ENCODE assay signal across 8 mouse cellular contexts in the genomic region with DNA sequence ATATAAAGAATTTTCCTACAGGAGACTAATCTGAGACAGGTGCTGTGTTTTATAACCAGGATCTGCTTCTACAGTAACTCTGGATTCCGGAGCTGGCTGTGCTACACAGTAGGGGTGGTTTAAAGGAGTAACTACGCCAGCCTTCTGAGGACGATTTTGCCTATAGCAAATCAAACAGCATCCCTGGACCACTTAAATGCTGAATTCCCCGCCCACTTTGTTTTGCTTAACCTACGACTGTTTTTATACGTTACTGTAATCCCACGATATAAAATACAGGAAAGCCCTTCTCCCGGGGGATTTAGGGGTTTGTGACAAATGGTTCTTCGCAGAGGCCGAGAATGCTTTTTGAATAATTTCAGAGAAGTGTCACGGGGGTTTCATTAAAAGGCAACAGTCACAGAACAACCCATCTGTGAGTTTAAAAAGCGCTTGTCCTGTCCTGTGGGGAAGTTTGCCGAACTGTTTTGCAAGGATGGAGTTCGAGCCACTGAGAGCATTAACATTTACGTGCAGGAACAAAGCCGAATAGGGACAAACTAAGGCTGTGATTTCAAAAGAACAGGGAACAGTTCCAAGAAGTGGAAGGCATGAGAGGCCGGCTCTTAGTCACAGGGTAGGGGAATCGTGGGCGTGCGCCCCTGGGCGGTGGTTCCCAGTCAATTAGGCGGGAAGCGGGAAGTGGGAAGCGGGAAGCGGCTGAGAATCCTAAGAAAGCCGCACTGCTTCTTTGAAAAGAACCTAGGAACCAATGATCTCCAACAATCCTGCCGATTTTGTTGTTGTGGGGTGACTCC. TPM values are rescaled to one million over a fixed set of nuclear protein-coding genes. Genes with fewer than 3 reads are reported as not detected.
DNase-seq lines count a peak whose midpoint lies in the region; ATAC-seq and TF ChIP-seq lines count a peak whose summit lies in the region.

No protein-coding gene starts in this region.

- H3K36me3 ChIP-seq in intestine, postnatal 0 days (ENCODE audit: control insufficient read depth, insufficient read depth) = no peaks in the 10 kb centered on the region

- peak; percentile 48 to 86 for DNase-seq in adrenal gland, adult (ENCODE audit: inconsistent age in 2 of 2, low spot score in 1 of 2)
- DNase-seq in adrenal gland, postnatal 4 days (ENCODE audit: low spot score in 2 of 2) = no peak
- DNase-seq in adrenal gland, postnatal 10 days = peak; percentile 54
- DNase-seq in ovary, adult 18-20 months (ENCODE audit: low spot score) = no peak

- H3K4me2 ChIP-seq in intestine, postnatal 0 days (replicated peaks; ENCODE audit: low read depth) = peak overlapping the region; percentile 43

- peak; percentile 10 for ATAC-seq in granulocyte monocyte progenitor cell, adult 5-6 weeks (replicated peaks; ENCODE audit: poor library complexity, severe bottlenecking)
- no peak for ATAC-seq in intestine, postnatal 0 days
- ATAC-seq in megakaryocyte, adult 5-6 weeks (ENCODE audit: poor library complexity, severe bottlenecking) = 0 out of 2 replicates have a peak, but pooled peaks have one; percentile 13
- ATAC-seq in activated CD4-positive, CD25-positive, alpha-beta regulatory T cell, adult 4 months = no peak

- TF ChIP-seq CTCF in intestine, postnatal 0 days (IDR thresholded peaks at IDR 0.05; ENCODE audit: low read depth) = peak; percentile 22; the same call in 1 of the 2 replicates

- peak overlapping the region; percentile 2; the same call in 1 of the 2 replicates for H3K4me3 ChIP-seq in intestine, postnatal 0 days (ENCODE audit: low read depth, low read length)

- H3K27me3 ChIP-seq in intestine, postnatal 0 days (replicated peaks; ENCODE audit: control insufficient read depth, insufficient read depth, low read length) = no peaks in the 10 kb centered on the region

- peaks cover 10% of the 10 kb centered on the region; the same call in 1 of the 2 replicates for H3K4me1 ChIP-seq in intestine, postnatal 0 days (replicated peaks; ENCODE audit: control insufficient read depth, insufficient read depth, low read length)

- WGBS in intestine, postnatal 0 days = 46% methylated on average over 27 of the region's 27 CpGs

- no peak overlapping the region for H3K27ac ChIP-seq in intestine, postnatal 0 days (ENCODE audit: low read depth, low read length)

- no peaks in the 10 kb centered on the region for H3K9me3 ChIP-seq in intestine, postnatal 0 days (ENCODE audit: control insufficient read depth)

- H3K9ac ChIP-seq in intestine, postnatal 0 days (ENCODE audit: low read depth, low read length) = no peak overlapping the region; the same call in 1 of the 2 replicates

RNA-seq across cellular contexts. Expression of a gene that starts 49.7 kb away (rescaled TPM):
- total RNA-seq in adrenal gland, postnatal 4 days (2021) = 100 to 1,000 TPM; 525 to 570 TPM
- total RNA-seq in adrenal gland, postnatal 10 days (2021) = 100 to 1,000 TPM; 358 to 456 TPM
- 734 and 909 TPM in 2 replicates for total RNA-seq in granulocyte monocyte progenitor cell, adult 5-6 weeks (2014; fragmentation: Nextera tagmentation)
- 363 and 370 TPM in 2 replicates for total RNA-seq in granulocyte monocyte progenitor cell, adult 5-6 weeks (2017)
- 149 and 151 TPM in 2 replicates for polyA plus RNA-seq in intestine, postnatal 0 days (2015; fragmentation: Nextera tagmentation; extraction: Ambion mirVana)
- 596 and 620 TPM in 2 replicates for total RNA-seq in megakaryocyte, adult 5-6 weeks (2015)
- total RNA-seq in megakaryocyte, adult 5-6 weeks (2017) = 223 and 241 TPM in 2 replicates
- polyA plus RNA-seq in activated CD4-positive, CD25-positive, alpha-beta regulatory T cell, adult 4 months (2017; shearing (Covaris generic)) = 100 to 1,000 TPM; 133 to 270 TPM

Comparison
In these comparisons a context has a peak if more than half of its experiments do, and no peak if none do; other contexts are left out.
1. DNase-seq: peak in adrenal gland, adult (2 of 2) and adrenal gland, postnatal 10 days (single experiment); none in adrenal gland, postnatal 4 days (0 of 2) and ovary, adult 18-20 months (single experiment).
2. ATAC-seq: peak in granulocyte monocyte progenitor cell, adult 5-6 weeks (single experiment) and megakaryocyte, adult 5-6 weeks (single experiment); none in intestine, postnatal 0 days (single experiment) and activated CD4-positive, CD25-positive, alpha-beta regulatory T cell, adult 4 months (single experiment).